Mouse (Mus musculus) lung, adult 18-20 months (tissue): ENCODE results near the gene Cdrt4.
A peak's percentile ranks its signal among the peaks of the same experiment; 100 is the strongest.

Source experiments
- DNase-seq, 2 experiments: peaks; one replicate each; pipeline ENCODE4 v3.0.0; 2022; ENCODE audit warnings: mixed read lengths in 2 of 2

The Cdrt4 gene

DNA sequence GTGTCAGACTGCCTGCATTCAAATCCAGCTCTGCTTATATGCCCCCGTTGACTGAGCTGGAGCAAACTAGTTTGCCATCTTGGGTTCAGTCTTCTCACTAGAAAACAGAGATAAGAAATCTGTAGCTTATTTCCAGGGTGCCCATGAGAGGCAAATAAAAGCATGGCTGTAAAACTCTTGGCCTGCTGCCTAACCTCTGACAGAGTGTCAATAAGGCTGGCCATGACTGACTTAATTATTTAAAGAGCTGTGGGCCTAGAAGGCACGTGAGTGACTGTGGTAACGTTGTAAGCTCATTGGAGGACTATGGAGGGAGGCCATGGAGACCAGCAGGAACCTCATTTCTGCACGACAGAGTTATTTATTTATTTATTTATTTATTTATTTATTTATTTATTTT, 5.5 kb upstream of the Cdrt4 start:
- DNase-seq = peak; percentile 28 to 38

GRCm38 (mm10) chr11:62949548-62949947, 1.4 kb upstream of the Cdrt4 start:
- no peak for DNase-seq

GRCm38 (mm10) chr11:62954766-62955165, 3.8 kb downstream of the Cdrt4 start:
- peak; percentile 77 to 84 for DNase-seq

DNA sequence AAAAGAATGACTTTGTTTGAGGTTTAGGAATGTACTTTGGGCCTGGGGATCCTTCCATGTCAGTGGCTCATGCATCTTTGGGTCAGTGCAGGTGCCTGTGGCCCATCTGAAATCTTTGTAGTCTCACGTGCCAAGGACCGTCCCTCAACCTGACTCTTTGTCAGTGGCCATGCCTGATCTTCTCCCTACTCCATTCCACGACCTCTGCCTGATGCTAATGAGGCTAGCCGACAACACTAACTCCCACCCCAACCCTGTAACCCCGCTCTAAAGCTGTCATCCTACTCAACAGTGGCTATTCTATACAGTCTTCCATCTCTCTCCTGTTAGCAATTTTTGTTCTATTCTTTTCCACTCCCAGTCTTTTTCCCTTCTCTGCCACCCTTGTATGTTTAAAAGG, 4.2 kb downstream of the Cdrt4 start:
- no peak for DNase-seq

- DNase-seq = no peak
Measured at GRCm38 (mm10) chr11:62955776-62956175, 4.8 kb downstream of the Cdrt4 start.

DNA sequence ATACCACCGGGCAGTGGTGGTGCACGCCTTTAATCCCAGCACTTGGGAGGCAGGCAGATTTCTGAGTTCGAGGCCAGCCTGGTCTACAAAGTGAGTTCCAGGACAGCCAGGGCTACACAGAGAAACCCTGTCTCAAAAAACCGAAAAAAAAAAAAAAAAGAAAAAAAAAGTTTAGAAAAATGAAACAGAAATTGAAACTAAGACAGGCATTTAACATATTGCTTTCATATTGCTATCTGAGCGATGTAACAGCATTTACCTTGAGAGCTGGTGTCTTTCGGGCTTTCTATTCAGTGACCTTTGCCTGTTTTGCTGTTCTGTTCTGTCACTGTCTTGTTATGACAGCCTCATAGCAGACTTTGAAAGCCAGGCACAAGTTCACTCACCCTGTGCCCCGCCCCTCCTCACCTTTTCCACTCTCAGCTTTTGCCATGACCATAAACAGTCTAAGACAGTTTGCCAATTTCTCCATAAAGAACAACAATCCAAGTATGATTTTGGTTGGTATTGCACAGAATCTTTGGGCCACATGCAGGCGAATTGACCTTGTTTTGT, 6.7 kb downstream of the Cdrt4 start:
- no peak for DNase-seq

DNA sequence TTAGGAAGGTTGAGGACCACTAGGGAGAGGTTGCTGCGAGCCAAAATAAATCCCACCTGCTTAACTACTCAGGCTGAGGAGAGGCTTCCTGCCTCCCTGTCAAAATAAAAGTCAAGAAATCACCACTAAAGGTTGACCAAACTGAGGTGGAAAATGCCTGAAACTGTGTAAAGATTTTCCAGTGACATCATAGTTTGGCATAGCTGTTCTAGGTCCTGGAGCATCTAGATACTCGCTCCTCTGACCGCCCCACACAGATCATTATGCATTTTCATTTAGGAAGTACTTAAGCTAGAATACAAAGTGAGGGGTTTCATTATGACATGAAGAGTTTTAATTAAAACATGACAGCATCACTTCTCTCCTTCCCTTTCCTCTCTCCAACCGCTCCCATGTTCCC, 12.3 kb downstream of the Cdrt4 start:
- no peak for DNase-seq

DNA sequence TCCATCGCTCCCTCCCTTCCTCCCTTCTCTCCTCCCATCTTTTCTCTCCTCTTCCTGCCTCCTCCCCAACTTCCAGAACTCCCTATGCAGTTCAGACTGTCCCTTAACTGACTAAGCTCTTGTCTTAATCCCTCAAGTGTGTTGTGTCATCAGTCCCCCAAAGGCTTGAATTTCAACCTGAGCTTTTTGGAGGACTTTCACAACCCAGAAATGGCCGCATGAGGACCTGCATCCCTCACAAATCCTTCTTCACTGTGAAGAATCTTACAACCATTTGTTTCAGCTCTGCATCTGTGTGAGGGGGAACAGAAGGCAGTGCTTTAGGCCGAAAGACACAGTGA, 15.4 kb downstream of the Cdrt4 start:
- no peak for DNase-seq

GRCm38 (mm10) chr11:62966765-62967633, 16.0 kb downstream of the Cdrt4 start:
- peak; percentile 29 to 58 for DNase-seq

DNA sequence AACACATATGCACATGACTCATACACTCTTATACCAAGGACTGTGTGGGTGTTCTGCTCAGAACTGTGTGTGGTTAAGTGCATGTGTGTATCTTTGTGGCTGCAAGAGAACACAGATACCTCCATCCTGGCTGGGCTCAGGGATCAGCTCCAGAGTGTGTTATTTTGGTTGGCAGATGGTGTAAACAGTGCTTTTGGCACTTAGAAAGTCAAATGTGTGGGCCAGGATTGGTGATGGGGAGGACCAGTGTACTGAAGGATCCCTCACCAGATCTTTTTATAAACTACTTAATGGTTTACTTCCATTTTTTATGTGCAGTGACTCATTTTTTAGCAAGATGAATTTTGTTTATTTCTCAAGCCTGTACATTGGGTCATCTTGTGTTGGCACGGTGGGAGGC, 26.2 kb downstream of the Cdrt4 start:
- no peak for DNase-seq

- DNase-seq = peak in 1 of 2 experiments; percentile 36
Measured at GRCm38 (mm10) chr11:62978886-62979285, 27.9 kb downstream of the Cdrt4 start.

- no peak for DNase-seq
Measured at GRCm38 (mm10) chr11:62981729-62982128, 30.7 kb downstream of the Cdrt4 start.

- no peak for DNase-seq
Measured at GRCm38 (mm10) chr11:62983793-62984192, 32.8 kb downstream of the Cdrt4 start.

DNA sequence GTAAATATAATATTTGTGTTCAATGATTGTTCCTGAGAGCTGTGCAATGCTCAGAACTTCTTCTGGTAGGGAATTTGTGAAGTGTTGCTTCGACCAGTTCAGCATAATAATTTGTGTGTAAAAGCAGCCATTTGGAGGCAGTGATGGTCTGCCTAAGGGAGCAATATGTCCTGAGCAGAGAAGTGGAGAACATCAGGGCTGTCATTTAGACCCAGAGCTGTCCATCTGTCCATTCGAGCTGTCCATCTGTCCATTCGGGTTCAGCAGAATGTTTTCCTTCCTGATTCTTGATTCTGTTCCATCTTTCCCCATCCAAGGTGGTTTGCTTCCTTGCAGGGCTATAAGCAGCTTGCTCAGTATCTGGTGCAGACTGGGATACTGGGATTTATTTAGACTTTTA, 33.4 kb downstream of the Cdrt4 start:
- no peak for DNase-seq

- no peak for DNase-seq
Measured at GRCm38 (mm10) chr11:62985075-62985474, 34.1 kb downstream of the Cdrt4 start.

DNA sequence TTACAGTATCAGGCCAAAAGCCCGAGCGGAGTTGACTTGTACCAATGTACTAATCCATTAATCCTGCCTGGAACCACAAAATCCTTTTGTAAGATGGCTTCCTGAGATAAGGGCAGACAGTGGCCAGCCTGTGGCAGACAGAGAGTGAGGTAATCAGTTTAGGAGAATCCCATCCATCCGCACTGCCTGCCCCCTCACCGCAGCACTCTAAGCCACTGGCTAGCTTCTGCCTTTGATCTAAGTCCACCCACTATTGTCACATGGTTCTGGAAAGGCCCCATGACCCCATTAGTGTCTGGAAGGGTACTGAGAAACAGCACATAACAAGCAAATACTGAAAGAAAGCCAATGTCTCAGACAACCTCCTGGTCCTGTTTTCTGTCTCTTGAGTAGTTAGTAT, 35.6 kb downstream of the Cdrt4 start:
- no peak for DNase-seq

GRCm38 (mm10) chr11:62990150-62990685, 39.2 kb downstream of the Cdrt4 start:
- DNase-seq = no peak

DNA sequence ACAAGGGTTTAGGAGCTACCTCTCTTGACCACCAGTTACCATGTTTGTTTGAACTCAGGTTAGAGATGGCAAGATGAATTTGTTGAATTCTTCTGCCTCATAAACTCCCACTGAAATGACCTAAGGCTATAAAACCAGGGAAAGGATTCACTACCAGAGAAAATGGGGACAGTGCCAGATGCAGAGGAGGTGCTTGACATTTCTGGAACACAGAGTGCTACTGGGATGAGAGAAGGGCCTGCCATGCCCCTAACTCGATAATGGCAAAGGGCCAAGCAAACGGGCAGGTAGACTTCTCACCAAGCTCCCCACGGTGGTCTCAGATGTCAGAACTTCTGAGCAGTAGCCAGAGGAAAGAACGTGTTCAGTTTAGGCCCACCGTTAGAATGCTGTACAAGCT, 39.8 kb downstream of the Cdrt4 start:
- DNase-seq = peak in 1 of 2 experiments; percentile 39

- DNase-seq = no peak
Measured at GRCm38 (mm10) chr11:62992545-62993242, 41.7 kb downstream of the Cdrt4 start.

- no peak for DNase-seq
Measured at GRCm38 (mm10) chr11:62995066-62995754, 44.2 kb downstream of the Cdrt4 start.

DNA sequence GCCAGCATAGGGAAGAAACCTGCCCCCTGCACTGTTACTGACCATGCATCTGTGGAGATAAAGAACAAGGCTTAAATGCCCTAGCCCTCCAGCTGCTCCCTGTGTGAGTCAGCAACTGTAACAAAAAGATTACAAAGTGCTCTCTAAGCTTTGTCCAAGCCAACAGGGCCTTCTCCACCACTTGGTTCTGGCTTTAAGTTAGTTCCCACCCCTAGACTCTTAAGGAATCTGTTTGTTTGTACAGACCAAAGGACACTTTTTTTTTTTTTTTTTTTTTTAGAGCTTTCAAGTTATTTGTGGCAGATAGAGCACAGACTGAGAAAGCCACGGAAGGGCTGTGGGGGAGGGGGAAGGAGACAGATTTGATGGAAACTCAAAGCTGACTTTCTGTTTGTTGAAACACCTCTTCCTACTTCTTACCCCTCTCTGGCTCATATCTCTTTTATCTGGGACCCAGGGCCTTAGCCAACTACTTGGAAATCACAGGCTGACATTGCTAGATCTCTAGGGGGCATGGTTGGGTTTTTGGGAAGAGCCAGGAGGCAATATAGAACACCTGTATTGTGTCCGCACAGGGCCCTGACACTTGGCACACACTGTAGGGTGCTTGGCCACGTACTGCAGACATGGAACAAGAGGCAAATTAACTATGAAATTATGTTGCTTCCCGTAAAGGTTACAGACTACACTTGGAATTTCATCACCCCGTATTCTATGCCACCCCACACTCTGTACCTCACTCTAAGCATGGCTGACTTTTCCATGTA, 44.9 kb downstream of the Cdrt4 start:
- no peak for DNase-seq

GRCm38 (mm10) chr11:62996522-62996898, 45.5 kb downstream of the Cdrt4 start:
- DNase-seq = peak in 1 of 2 experiments; percentile 22
